Mouse (Mus musculus) common myeloid progenitor, adult 5-6 weeks (primary cell): ENCODE measurements around the gene Noxa1. TPM values are rescaled to one million over a fixed set of nuclear protein-coding genes. Genes with fewer than 3 reads are reported as not detected.

Experiments used
- ATAC-seq: replicated peaks from 2 replicates; pipeline ENCODE4 v1.8.0; 2016; ENCODE audit warnings: low read depth, mild to moderate bottlenecking, moderate TSS enrichment, inconsistent platforms; ENCODE audit not compliant: poor library complexity, severe bottlenecking
- total RNA-seq: library from RNA; stranded (forward); fragments of 200-1000, 187-1606 nt; gene quantifications from 2 replicates; pipeline ENCODE4 v1.2.3, GENCODE M21; 2017

Noxa1 gene
- 0.09 TPM in 1 of 2 replicates, not detected in the other for total RNA-seq

DNA sequence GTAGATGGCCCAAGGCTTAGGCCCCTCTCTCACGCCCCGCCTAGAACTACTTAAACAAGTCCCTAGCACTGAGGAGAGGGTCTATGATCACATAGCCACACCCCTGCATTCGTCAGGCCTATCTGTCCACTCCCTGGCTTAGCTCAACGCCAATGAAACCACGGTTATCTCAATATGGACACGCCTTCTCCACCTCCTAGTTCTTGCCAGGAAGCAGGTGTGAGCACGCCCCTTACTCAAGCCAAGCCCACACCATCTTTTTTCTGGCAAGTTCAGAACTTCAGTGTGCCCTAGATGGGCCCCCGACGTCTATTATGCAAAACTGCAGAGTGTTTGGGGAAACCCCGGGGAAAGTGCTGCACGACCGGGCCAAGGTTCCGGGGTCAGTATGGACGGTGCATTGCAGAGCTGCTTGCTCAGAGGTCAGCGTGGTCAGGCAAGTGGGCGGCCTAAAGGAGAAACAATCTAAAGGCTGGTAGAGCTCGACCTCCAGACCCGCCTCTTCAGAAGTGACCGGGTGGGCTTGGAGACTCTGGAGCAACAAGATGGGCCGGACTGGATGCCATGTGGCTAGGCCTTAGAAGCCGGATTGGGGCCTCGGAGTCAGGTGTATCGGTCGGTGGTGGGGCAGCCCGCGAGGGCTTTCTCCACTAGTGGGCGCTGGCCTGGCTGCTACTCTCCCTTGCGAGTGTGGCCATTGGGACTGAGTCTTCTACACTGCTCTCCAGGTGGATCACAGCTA, at the start of gene Noxa1:
Gene Noxa1 (minus strand): TSS at position 41 of the 742 bp plus-strand sequence.
- peak; percentile 71 for ATAC-seq

DNA sequence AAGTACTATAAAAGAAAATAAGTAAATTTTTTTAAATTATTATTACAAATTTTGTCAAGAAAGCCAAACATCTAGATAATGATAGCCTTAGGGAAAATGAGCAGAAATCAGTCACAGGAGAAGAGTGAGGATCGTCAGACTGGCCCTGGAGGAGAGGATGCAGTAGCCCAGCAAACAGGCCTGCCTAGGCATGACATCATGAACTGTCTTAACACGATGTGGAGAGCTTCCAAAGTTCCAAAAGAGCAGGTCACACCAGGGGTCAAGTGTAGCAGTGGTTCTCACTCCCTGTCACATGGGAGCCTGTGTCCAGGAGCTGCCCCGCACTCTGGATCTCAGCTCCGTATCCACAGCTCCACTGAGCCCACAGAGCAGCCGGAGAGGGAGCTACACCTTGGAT, 47.0 kb upstream of the Noxa1 start:
- no peak for ATAC-seq

DNA sequence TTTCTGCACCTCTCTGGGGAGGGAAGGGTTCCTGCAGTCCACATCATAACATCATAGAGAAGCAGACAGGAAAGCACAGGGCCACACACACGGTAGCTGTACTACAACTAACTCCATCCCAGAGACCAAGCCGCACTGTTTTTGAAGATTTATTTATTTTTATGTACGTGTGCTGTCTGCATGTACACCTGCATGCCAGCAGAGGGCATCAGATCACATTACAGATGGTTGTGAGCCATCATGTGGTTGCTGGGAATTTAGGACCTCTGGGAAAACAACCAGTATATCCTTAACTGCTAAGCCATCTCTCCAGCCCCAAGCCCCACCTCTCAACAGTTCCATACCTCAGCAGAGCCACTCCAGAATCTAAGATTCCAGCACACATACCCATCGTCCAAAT, 46.2 kb upstream of the Noxa1 start:
- ATAC-seq: no peak

- ATAC-seq: peak; percentile 69
Observed at GRCm38 (mm10) chr2:25137832-25138231, 42.9 kb upstream of the Noxa1 start.

DNA sequence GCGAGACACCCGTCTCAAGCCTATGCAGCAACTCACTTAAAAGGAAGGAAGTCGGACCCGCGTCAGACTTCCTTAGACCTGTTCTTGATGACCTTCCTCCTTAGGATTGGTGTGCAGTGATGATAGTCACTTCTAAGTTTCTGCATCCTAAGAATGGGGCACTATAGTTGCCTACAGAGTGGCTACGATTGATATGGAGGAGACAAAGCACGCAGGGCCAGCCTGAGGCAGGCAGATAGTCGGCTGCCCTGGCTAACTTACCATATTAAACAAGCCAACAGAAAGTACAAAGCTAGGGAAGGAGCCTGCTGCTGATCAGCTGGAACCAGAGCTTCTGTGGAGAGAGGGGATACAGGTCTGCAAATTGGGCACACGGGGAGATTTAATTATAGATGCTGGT, 36.7 kb upstream of the Noxa1 start:
- peak; percentile 39 for ATAC-seq

DNA sequence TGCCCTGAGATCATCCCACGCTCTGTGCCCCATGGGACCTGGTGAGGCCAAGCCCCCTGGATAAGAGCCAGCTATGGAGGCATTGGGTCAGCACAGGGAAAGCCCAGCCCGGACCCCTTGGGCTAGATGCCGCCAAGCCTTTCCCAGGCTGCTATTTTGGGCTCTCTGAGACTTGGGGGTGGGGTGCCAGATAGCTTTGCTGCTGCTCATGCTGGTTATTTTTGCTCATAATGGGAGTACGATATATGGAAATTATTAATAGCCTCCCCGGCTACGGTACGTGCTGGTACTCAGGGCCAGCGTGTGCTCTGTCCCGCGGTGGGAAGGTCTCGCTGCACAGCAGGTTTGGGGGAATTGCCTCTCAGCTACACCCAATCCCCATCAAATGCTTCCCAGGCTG, 33.1 kb upstream of the Noxa1 start:
- ATAC-seq: no peak

DNA sequence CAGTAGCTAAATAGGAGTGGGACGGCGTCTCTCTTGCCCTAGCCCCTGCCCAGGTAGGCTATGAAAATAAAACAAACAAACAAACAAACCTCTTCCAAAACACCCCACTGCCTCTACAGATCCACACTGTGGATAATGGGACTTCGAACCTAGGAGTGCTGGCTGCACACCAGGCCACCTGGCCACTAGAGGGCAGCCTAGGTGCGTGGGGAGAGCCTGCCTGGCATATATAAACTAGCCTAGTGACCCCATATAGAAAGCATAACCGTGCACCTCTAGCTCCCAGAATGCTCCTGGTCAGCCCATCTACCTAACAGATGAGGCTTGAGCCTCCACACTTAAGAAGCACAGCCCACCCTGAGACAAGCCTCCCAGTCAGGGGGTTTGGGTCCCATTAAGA, 32.3 kb upstream of the Noxa1 start:
- ATAC-seq: peak; percentile 52

GRCm38 (mm10) chr2:25126011-25127010, 31.4 kb upstream of the Noxa1 start:
- ATAC-seq: no peak

- ATAC-seq: no peak
Observed at GRCm38 (mm10) chr2:25125146-25125545, 30.2 kb upstream of the Noxa1 start.

DNA sequence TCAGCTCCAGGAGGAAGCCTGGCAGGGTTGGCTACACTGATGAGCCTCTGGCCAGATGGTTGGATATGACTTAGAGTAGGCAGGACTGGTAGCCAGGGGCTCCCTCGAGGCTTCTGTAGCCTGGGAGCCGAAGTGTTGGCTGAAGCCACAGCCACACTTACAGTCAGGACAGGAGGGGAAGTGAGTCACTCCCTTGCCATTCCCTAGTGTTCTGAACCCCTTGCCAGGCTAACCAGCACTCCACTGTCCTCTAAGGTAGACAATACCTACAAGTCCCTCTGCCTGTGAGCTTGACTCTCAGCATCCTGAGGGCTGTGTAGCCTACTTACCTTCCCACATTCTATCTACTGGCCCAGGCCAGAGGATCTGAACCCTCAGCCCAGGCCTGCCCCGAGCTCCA, 29.5 kb upstream of the Noxa1 start:
- ATAC-seq: no peak

DNA sequence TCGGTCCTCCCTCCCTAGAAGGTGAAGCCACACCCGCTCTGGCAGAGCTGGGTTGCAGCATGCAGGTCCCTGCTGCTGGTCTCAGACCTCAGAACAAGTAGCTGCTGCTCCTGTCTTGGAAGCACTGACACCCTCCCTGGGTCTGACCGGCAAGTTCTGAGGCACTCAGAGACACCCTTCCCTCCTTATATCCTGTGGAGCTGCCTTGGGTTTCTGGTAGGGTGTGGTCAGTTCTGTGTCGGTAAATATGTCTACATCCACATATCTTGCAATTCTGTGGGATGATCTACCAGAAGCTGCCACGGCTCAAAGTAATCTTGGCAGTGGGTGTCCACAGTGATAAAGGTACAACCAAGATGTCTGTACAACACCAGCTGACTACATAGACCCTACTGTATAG, 28.6 kb upstream of the Noxa1 start:
- no peak for ATAC-seq

- no peak for ATAC-seq
Observed at GRCm38 (mm10) chr2:25122666-25123065, 27.7 kb upstream of the Noxa1 start.

DNA sequence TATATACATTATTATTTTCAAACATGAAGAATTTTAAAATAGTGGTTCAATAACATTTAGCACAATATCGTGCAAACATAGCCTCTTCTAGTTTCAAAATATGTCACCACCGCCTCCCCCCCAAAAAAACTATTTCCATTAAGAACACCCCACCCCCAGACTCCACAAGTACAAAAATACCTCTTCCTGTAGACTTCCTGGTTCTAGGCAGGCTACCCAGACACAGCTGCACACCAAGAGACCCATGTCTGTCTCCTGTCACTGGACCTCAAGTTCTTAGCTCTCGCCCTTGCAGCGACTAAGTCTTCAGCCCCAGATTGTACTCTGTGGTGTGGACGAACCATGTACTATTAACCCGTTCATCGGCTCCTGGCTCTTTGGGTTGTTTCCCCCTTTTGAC, 26.0 kb upstream of the Noxa1 start:
- ATAC-seq: peak; percentile 60

DNA sequence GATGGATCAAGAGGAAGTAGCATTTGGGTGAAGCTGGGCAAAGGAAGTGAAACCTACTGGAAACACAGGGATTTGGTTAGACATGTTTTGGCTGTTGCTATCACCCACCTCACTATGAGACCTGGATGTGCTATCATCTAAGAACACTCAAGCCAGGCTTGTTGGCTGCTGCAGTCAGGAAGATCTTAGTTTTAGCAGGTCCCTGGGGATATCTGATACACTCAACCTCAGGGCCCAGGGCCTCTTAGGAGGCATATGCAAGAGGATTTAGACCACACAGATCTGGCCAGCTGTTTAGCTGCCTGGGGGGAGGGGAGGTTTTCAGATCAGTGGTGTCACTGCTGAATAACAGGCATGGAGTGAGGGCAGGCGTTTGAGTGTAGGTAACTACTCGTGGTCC, 20.5 kb upstream of the Noxa1 start:
- peak; percentile 20 for ATAC-seq

DNA sequence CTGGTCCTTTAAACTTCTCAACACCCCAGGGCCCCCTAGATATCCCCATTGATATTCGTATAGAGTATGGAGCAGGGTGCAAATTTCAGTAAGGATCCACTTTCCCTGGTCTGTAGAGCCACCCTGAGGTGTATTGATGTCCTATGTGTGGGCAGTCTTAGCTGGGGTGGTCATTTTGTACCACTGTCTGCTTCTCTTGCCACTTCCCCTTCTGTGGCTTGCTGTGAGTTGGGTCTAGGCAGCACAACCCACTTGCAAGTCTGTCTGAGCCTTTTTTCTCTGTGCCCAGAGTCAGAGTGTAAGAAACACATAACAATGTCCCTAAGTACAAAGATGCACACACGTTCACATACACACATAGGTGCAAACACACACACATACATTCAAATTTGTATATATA, 19.4 kb upstream of the Noxa1 start:
- peak; percentile 24; the same call in 1 of the 2 replicates for ATAC-seq

DNA sequence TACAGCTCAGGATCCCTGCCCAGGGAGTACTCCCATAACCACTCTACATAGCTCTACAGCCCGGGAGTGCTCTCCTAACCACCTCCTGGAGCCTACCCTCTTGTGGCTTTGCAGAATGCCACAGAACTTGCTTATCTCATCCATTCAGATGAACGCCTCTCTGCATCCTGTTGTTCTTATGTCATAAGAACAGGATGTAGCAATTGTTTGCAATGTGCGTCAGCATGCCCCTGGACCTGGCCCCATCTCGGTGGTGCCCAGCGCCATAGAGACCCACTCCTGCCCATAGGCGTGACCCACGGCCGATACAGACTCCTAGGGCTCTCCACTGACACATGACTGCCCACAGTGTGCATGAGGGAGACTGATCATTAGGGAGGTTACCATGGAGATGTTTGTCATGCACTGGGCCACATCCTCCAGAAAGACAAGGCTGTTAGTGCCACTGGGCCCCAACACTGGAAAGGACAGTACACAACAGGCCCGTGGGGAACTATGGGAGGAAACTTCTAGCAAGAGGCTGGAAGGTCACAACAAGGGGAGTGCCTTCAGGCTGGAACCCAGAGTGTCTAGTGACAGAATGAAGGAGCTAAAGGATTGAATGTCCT, 16.3 kb upstream of the Noxa1 start:
- peak; percentile 85 for ATAC-seq

DNA sequence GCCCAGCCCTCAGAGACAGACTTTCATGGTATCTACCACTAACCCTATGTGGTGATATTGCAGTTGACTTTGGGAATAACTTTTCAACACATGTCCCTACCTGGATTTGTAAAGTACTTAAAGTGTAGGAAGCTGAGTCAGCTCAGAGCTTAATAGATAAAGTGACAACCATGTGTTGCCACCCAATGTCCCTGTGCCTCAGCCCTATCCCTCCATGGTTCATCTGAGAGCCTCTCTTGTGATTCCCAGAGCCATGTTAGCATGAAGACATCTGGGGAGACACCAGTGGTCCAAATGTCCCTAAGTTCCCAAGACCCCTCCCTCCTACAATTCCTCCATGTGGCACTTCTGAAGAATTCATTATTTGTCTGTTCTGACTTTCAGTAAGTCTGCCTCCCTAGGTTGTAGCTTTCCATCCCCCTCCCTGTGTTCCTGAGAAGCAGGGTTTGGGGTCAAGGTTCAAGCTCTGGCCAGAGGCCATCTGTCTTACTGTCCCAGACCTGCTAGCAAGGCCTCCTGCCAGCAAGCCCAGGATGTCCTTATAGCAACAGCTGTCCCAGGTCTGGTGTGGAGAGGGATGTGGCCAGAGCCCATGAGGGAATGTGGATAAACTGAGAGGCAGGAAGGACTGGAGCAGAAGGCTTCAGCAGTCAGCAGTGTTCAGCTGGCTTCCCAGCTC, 15.7 kb upstream of the Noxa1 start:
- no peak for ATAC-seq

- ATAC-seq: no peak
Observed at GRCm38 (mm10) chr2:25109487-25109886, 14.5 kb upstream of the Noxa1 start.

DNA sequence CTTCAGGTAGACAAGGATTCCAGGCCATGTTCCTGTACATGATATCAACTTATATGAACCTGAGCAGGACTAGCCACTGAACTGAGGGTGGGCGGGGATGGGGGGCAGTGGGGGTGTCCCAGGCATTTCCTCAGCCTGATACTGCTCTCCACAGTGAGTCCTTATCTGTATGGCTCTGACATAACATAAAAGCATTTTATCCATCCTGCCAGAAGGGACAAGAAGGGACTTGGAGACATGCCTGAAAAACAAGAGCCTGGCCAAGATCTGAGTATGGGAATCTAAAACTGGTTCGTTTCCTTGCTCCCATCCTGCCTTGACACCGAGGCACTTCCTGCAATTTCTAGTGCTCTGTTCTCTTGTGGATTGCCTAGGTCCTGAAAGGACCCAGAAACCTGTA, 11.1 kb upstream of the Noxa1 start:
- ATAC-seq: peak; percentile 13; the same call in 1 of the 2 replicates

- ATAC-seq: no peak
Observed at GRCm38 (mm10) chr2:25104122-25104521, 9.2 kb upstream of the Noxa1 start.
